Mouse (Mus musculus): ENCODE measurements around the gene Hmgn1. TPM values are rescaled to one million over a fixed set of nuclear protein-coding genes. Genes with fewer than 3 reads are reported as not detected.

The Hmgn1 gene
- 404 and 487 TPM in 2 replicates for polyA plus RNA-seq (2015; fragmentation: Nextera tagmentation; extraction: Ambion mirVana)

DNA sequence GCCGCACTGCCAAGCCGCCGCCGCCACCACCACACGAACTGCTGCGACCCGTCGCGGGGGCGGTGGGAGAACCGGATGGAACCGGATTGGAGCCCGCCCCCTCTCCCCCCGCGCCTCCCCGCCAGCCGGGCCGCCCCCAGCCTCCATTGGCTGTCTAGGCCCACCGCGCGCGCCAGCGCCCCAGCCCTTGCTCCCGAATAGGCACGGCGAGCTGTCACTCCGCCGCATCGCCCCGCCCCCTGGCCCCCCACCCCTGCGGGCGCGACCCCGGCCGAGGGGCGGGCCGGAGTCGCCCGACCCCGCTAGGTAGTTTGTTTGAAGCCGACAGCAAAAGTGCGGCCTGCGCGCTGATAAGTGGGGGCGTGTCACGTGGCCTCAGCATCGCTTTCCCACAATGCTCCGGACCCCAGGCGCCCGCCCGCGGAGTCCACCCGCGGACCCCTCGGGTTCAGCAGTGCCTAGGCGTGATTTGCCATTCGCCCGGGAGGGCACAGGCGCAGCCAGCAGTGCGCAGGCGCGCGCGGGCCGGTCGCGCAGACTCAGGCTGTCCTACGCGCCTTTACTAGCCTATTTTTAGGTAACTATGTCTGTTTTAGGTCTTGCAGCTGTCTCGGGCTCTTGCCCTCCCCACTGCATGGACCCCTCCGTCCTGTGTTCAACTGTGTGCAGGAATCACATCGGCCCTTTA lies at the start of gene Hmgn1:
TSS of gene Hmgn1 (minus strand) at position 73 of the 688 bp plus-strand sequence.
- under 1% methylated on average over 68 of the region's 72 CpGs for WGBS
- peak; percentile 97 for ATAC-seq
- H3K27me3 ChIP-seq (replicated peaks; ENCODE audit: control insufficient read depth, insufficient read depth, low read length), result no peaks in the 10 kb centered on the region
- H3K9me3 ChIP-seq (ENCODE audit: control insufficient read depth, low read length), result no peaks in the 10 kb centered on the region
- H3K4me2 ChIP-seq (ENCODE audit: low read depth, low read length), result peak within 1 kb of the TSS; percentile 83
- peak within 1 kb of the TSS; percentile 96 for H3K9ac ChIP-seq (ENCODE audit: low read depth, low read length)
- H3K4me3 ChIP-seq (ENCODE audit: low read length), result peak within 1 kb of the TSS; percentile 85
- H3K36me3 ChIP-seq (ENCODE audit: control insufficient read depth, insufficient read depth, low read length), result peaks cover 16% of the 10 kb centered on the region
- peak within 1 kb of the TSS; percentile 85 for H3K27ac ChIP-seq (ENCODE audit: low read length)
- peaks cover 14% of the 10 kb centered on the region for H3K4me1 ChIP-seq (ENCODE audit: control insufficient read depth, insufficient read depth, low read length)

DNA sequence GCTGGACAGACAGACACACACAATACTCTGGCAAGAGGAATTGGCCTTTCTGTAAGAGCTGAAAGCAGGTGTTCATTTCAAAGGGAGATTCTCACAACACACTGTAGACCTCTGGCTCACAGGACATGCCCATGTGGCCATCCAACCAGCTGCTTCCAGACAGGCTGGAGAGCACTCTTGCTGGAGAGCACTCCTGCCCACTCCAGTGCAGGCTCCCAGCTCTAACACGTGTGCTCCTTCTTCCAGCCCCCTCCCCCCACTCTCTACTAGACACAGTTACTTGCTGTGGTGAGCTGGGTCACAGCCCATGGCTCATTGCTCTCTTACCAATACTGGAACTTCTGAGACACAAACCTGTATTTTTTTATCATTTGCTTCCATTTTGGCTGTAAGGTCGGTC lies 47.9 kb upstream of the Hmgn1 start:
- no peaks in the 10 kb centered on the region for H3K27me3 ChIP-seq (replicated peaks; ENCODE audit: control insufficient read depth, insufficient read depth, low read length)
- H3K4me1 ChIP-seq (ENCODE audit: control insufficient read depth, insufficient read depth, low read length), result no peaks in the 10 kb centered on the region
- H3K9ac ChIP-seq (ENCODE audit: low read depth, low read length), result no peak overlapping the region
- H3K4me3 ChIP-seq (ENCODE audit: low read length), result no peak overlapping the region
- H3K4me2 ChIP-seq (ENCODE audit: low read depth, low read length), result no peak overlapping the region
- no peaks in the 10 kb centered on the region for H3K36me3 ChIP-seq (ENCODE audit: control insufficient read depth, insufficient read depth, low read length)
- 45% methylated on average over 2 of the region's 2 CpGs for WGBS
- ATAC-seq, result no peak
- H3K27ac ChIP-seq (ENCODE audit: low read length), result no peak overlapping the region
- H3K9me3 ChIP-seq (ENCODE audit: control insufficient read depth, low read length), result 0 out of 2 replicates have a peak, but pooled peaks cover 2% of the 10 kb centered on the region

DNA sequence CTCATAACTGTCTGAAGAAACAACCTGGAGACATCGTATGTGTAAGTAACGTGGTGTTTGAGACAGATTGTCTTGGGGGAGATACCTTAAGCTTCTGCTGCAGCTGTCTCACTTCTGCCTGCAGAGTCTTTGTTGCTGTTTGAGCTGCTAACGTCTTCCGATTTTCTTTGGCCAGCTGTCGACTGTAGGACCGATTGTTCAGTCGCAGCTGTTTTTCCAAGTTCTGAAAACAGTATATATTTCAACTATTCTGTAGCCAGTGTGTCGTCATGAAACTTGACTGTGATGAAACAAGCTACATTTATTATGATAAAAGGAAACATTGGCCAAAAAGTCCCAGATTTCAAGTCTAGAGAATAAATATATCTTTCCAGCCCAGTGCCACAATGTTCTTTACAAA lies 46.1 kb upstream of the Hmgn1 start:
- 54% methylated on average over 8 of the region's 8 CpGs for WGBS
- H3K4me3 ChIP-seq (ENCODE audit: low read length), result no peak overlapping the region
- no peak for ATAC-seq
- H3K36me3 ChIP-seq (ENCODE audit: control insufficient read depth, insufficient read depth, low read length), result no peaks in the 10 kb centered on the region
- no peak overlapping the region for H3K4me2 ChIP-seq (ENCODE audit: low read depth, low read length)
- H3K27me3 ChIP-seq (replicated peaks; ENCODE audit: control insufficient read depth, insufficient read depth, low read length), result no peaks in the 10 kb centered on the region
- H3K27ac ChIP-seq (ENCODE audit: low read length), result no peak overlapping the region
- no peaks in the 10 kb centered on the region for H3K9me3 ChIP-seq (ENCODE audit: control insufficient read depth, low read length)
- H3K4me1 ChIP-seq (ENCODE audit: control insufficient read depth, insufficient read depth, low read length), result no peaks in the 10 kb centered on the region
- H3K9ac ChIP-seq (ENCODE audit: low read depth, low read length), result no peak overlapping the region

DNA sequence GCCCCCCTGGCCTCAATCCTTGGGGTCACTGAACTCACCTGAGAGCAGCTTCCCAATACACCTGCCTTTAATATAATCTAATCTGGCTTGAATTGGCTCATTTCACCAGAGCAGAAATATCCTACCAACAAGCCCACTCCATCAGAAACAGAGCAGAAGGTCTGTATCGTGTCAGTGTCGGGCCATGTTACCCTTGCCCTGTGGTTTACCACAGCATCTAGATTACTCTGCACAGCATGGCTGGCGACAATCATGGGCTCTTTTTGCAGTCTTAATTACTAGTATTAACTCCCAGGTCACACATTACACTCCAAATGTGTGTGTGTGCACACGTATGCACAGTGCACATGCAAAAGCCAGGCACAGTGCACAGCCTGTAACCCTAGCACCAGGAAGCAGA lies 41.3 kb upstream of the Hmgn1 start:
- no peaks in the 10 kb centered on the region for H3K27me3 ChIP-seq (replicated peaks; ENCODE audit: control insufficient read depth, insufficient read depth, low read length)
- no peak overlapping the region for H3K9ac ChIP-seq (ENCODE audit: low read depth, low read length)
- H3K4me1 ChIP-seq (ENCODE audit: control insufficient read depth, insufficient read depth, low read length), result no peaks in the 10 kb centered on the region
- H3K4me2 ChIP-seq (ENCODE audit: low read depth, low read length), result no peak overlapping the region
- H3K4me3 ChIP-seq (ENCODE audit: low read length), result no peak overlapping the region
- WGBS, result 80% methylated on average over 4 of the region's 4 CpGs
- H3K9me3 ChIP-seq (ENCODE audit: control insufficient read depth, low read length), result no peaks in the 10 kb centered on the region
- no peak overlapping the region for H3K27ac ChIP-seq (ENCODE audit: low read length)
- H3K36me3 ChIP-seq (ENCODE audit: control insufficient read depth, insufficient read depth, low read length), result no peaks in the 10 kb centered on the region
- no peak for ATAC-seq

DNA sequence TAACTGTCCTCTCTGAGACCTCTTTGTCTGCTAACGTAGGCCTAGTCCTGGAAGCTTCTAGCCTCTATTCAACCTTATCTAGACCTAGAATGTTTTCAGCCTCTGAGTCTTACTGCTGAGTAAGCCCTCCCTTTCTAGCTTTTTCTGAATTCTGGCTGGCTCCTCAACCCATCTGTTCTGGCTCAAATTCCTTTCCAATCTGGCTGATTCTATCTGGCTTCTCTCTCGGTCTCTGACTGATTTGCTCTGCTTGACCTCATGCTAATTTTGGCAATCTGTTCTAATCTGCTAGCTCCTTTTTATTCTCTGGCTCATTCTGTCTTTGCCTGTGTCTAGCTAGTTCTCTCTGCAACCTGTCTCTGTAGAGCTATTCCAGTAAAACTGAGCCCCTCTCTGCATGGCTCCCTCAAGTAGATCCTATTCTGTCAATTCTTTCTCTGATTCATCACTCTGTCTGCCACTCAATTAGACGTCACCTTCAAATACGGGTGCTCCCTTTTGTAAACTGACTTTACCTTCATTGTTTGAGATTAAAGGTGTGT lies 38.3 kb upstream of the Hmgn1 start:
- 73% methylated on average over 4 of the region's 4 CpGs for WGBS
- Histone ChIP-seq H3K4me3 (ENCODE audit: low read length) (no peak overlapping the region), H3K9me3 (ENCODE audit: control insufficient read depth, low read length) (no peaks in the 10 kb centered on the region), H3K36me3 (ENCODE audit: control insufficient read depth, insufficient read depth, low read length) (no peaks in the 10 kb centered on the region), H3K9ac (ENCODE audit: low read depth, low read length) (no peak overlapping the region), H3K4me2 (ENCODE audit: low read depth, low read length) (no peak overlapping the region), H3K4me1 (ENCODE audit: control insufficient read depth, insufficient read depth, low read length) (no peaks in the 10 kb centered on the region), H3K27me3 (replicated peaks; ENCODE audit: control insufficient read depth, insufficient read depth, low read length) (no peaks in the 10 kb centered on the region), H3K27ac (ENCODE audit: low read length) (no peak overlapping the region)
- no peak for ATAC-seq

DNA sequence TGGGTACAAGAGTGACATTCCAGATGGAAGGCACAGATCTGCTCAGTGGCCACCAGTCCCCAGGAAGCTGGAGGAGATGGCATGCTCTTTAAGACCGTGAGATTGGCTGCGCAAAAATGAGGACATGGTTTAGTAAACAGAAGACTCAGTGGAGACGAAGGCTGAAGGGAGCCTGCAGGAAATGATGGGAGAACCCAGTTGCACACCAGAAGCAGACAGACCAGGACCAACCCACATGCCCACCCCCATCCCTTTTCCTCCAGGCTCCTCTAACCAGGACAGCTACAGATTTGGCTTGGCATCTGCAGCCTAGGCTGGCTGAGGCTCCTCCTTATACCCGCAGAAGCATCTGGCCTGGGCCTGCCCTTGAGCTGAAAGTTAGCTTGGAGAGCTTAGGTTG lies 33.8 kb upstream of the Hmgn1 start:
- no peak overlapping the region for H3K27ac ChIP-seq (ENCODE audit: low read length)
- H3K4me3 ChIP-seq (ENCODE audit: low read length), result no peak overlapping the region
- WGBS, result 84% methylated on average over 4 of the region's 4 CpGs
- no peaks in the 10 kb centered on the region for H3K27me3 ChIP-seq (replicated peaks; ENCODE audit: control insufficient read depth, insufficient read depth, low read length)
- H3K4me1 ChIP-seq (ENCODE audit: control insufficient read depth, insufficient read depth, low read length), result peaks cover 5% of the 10 kb centered on the region; the same call in 1 of the 2 replicates
- no peaks in the 10 kb centered on the region for H3K9me3 ChIP-seq (ENCODE audit: control insufficient read depth, low read length)
- no peak for ATAC-seq
- H3K4me2 ChIP-seq (ENCODE audit: low read depth, low read length), result no peak overlapping the region
- H3K36me3 ChIP-seq (ENCODE audit: control insufficient read depth, insufficient read depth, low read length), result no peaks in the 10 kb centered on the region
- no peak overlapping the region for H3K9ac ChIP-seq (ENCODE audit: low read depth, low read length)

DNA sequence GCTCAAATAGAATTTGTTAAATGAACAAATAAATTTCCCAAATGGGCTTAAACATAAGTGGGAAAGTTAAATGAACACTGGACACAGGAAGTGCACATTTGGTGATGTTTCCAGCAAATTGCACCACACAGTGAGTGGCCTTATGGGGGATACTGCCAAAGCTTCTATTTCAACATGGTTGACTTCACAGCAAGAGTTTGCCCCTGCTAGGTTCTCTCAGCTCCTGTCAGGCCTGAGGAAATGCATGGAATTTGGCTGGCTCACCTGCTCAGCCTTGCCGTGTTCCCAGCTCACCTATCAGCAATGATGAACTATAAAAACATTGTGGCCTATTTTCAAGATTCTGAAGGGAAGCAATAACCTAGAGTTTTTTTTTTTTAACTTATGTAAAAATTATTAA lies 33.4 kb upstream of the Hmgn1 start:
- Histone ChIP-seq H3K27ac (ENCODE audit: low read length) (no peak overlapping the region), H3K27me3 (replicated peaks; ENCODE audit: control insufficient read depth, insufficient read depth, low read length) (no peaks in the 10 kb centered on the region), H3K4me2 (ENCODE audit: low read depth, low read length) (no peak overlapping the region), H3K9me3 (ENCODE audit: control insufficient read depth, low read length) (no peaks in the 10 kb centered on the region), H3K4me1 (ENCODE audit: control insufficient read depth, insufficient read depth, low read length) (peaks cover 5% of the 10 kb centered on the region; the same call in 1 of the 2 replicates), H3K36me3 (ENCODE audit: control insufficient read depth, insufficient read depth, low read length) (no peaks in the 10 kb centered on the region), H3K4me3 (ENCODE audit: low read length) (no peak overlapping the region), H3K9ac (ENCODE audit: low read depth, low read length) (no peak overlapping the region)
- 74% methylated on average over 1 of the region's 1 CpGs for WGBS
- ATAC-seq, result no peak

DNA sequence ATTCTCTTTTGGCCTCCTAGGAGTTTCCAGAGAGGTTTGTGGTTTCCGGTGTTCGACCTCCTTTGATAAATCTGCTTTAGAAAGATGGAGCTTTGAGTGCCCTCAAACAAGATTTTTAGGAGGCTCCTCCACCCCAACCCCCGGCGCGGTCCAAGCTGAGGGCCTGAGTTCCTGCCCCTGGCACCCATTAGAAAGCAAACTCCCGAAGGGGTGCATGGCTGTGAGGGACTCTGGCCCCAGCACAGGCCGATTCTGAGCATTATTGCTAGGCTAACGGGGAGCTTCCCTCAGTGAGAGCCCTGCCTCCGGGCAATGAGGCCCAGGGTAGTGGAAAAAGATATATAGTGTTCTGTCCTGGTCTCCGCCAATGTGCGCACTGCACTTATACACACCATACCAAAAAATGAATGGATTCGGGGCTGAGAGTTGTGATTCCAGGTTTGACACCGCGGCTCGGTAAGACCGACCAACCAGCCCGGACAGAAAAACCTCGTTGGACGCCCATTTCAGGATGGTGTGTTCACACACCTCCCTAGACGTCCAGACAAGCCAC lies 32.3 kb upstream of the Hmgn1 start:
- H3K27me3 ChIP-seq (replicated peaks; ENCODE audit: control insufficient read depth, insufficient read depth, low read length), result no peaks in the 10 kb centered on the region
- peak overlapping the region; percentile 94 for H3K9ac ChIP-seq (ENCODE audit: low read depth, low read length)
- peak overlapping the region; percentile 74 for H3K4me3 ChIP-seq (ENCODE audit: low read length)
- H3K9me3 ChIP-seq (ENCODE audit: control insufficient read depth, low read length), result no peaks in the 10 kb centered on the region
- no peaks in the 10 kb centered on the region for H3K36me3 ChIP-seq (ENCODE audit: control insufficient read depth, insufficient read depth, low read length)
- peaks cover 5% of the 10 kb centered on the region; the same call in 1 of the 2 replicates for H3K4me1 ChIP-seq (ENCODE audit: control insufficient read depth, insufficient read depth, low read length)
- peak overlapping the region; percentile 100 for H3K4me2 ChIP-seq (ENCODE audit: low read depth, low read length)
- 81% methylated on average over 20 of the region's 20 CpGs for WGBS
- ATAC-seq, result peak; percentile 21; the same call in 1 of the 2 replicates
- H3K27ac ChIP-seq (ENCODE audit: low read length), result no peak overlapping the region; the same call in 1 of the 2 replicates

DNA sequence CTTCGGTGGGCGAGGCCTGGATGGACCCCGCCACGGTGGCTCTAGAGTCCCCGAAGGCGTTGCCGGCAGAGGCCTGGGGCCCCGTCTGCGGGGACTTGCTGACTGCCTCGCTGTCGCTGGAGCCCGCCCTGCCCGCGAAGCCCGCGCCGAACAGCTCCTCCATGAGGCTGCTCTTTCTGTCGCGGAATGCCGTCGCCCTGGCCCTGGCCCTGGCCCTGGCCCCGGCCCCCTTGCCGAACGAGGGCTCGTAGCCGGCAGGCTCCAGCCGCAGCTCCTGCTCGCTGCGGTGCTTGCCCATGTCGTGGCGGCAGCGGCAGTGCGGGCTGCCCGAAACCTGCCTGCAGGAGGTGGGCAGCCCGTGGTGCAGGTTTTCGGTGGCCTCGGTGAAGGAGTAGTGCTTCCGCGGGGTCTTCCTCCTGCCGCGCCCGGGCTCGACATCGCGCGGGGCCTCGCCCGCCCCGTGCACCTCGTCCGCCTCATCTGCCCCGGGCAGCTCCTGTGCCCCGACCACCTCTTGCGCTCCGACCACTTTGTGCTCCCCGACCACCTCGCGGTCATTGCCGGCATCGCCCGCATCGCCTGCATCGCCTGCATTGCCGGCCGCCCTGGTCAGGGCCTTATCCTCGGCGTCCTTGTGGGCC lies 31.7 kb upstream of the Hmgn1 start:
- H3K9me3 ChIP-seq (ENCODE audit: control insufficient read depth, low read length), result no peaks in the 10 kb centered on the region
- H3K4me1 ChIP-seq (ENCODE audit: control insufficient read depth, insufficient read depth, low read length), result peaks cover 5% of the 10 kb centered on the region; the same call in 1 of the 2 replicates
- peak; percentile 85 for ATAC-seq
- peak overlapping the region; percentile 100 for H3K4me2 ChIP-seq (ENCODE audit: low read depth, low read length)
- peak overlapping the region; percentile 76 for H3K27ac ChIP-seq (ENCODE audit: low read length)
- H3K9ac ChIP-seq (ENCODE audit: low read depth, low read length), result peak overlapping the region; percentile 94
- no peaks in the 10 kb centered on the region for H3K36me3 ChIP-seq (ENCODE audit: control insufficient read depth, insufficient read depth, low read length)
- H3K27me3 ChIP-seq (replicated peaks; ENCODE audit: control insufficient read depth, insufficient read depth, low read length), result no peaks in the 10 kb centered on the region
- 2% methylated on average over 57 of the region's 67 CpGs for WGBS
- H3K4me3 ChIP-seq (ENCODE audit: low read length), result peak overlapping the region; percentile 74
